Mouse (Mus musculus): ENCODE measurements around the gene Anapc15. TPM values are rescaled to one million over a fixed set of nuclear protein-coding genes. Genes with fewer than 3 reads are reported as not detected.
"Not testable (repeated sequence)": the region's sequence is repeated elsewhere in the genome, so short reads cannot be mapped to it uniquely, and the experiment has no call there.

The Anapc15 gene
- polyA plus RNA-seq, 1 experiment from 2014 or later = 97.6 TPM

- WGBS = 64% methylated on average over 3 of the region's 3 CpGs
- Histone ChIP-seq H3K27me3 (ENCODE audit: control insufficient read depth, insufficient read depth, low read length) (no peaks in the 10 kb centered on the region), H3K4me3 (ENCODE audit: low read depth, low read length) (no peak overlapping the region), H3K4me2 (ENCODE audit: low read depth, severe bottlenecking) (no peak overlapping the region), H3K36me3 (ENCODE audit: control insufficient read depth, insufficient read depth, low read length) (peaks cover 16% of the 10 kb centered on the region), H3K27ac (replicated peaks; ENCODE audit: low read depth, low read length) (no peak overlapping the region), H3K4me1 (ENCODE audit: control insufficient read depth, insufficient read depth, low read length) (no peaks in the 10 kb centered on the region; the same call in 1 of the 2 replicates), H3K9me3 (ENCODE audit: control insufficient read depth, low read length) (no peaks in the 10 kb centered on the region), H3K9ac (ENCODE audit: low read length) (no peak overlapping the region)
- no peak for ATAC-seq (ENCODE audit: insufficient number of reproducible peaks, low FRiP score, low TSS enrichment, low read depth)
- DNase-seq (ENCODE audit: low spot score) = no peak
These were observed 48.5 kb downstream of the Anapc15 start for GRCm38 (mm10) chr7:101911982-101912381.

GRCm38 (mm10) chr7:101918071-101918470 is 54.6 kb downstream of the Anapc15 start:
- Histone ChIP-seq H3K9me3 (ENCODE audit: control insufficient read depth, low read length) (no peaks in the 10 kb centered on the region), H3K27me3 (ENCODE audit: control insufficient read depth, insufficient read depth, low read length) (no peaks in the 10 kb centered on the region), H3K4me3 (ENCODE audit: low read depth, low read length) (no peak overlapping the region), H3K27ac (replicated peaks; ENCODE audit: low read depth, low read length) (no peak overlapping the region), H3K36me3 (ENCODE audit: control insufficient read depth, insufficient read depth, low read length) (peaks cover 2% of the 10 kb centered on the region), H3K9ac (ENCODE audit: low read length) (no peak overlapping the region), H3K4me1 (ENCODE audit: control insufficient read depth, insufficient read depth, low read length) (no peaks in the 10 kb centered on the region), H3K4me2 (ENCODE audit: low read depth, severe bottlenecking) (no peak overlapping the region)
- WGBS = 23% methylated on average over 1 of the region's 1 CpGs
- peak; percentile 68; the same call in 1 of the 2 replicates for ATAC-seq (ENCODE audit: insufficient number of reproducible peaks, low FRiP score, low TSS enrichment, low read depth)
- peak; percentile 84 for DNase-seq (ENCODE audit: low spot score)

GRCm38 (mm10) chr7:101925892-101926291 is 62.4 kb downstream of the Anapc15 start:
- not testable (repeated sequence) for H3K4me3 ChIP-seq (ENCODE audit: low read depth, low read length); H3K36me3 ChIP-seq (ENCODE audit: control insufficient read depth, insufficient read depth, low read length); H3K27me3 ChIP-seq (ENCODE audit: control insufficient read depth, insufficient read depth, low read length); H3K9me3 ChIP-seq (ENCODE audit: control insufficient read depth, low read length); DNase-seq (ENCODE audit: low spot score); ATAC-seq (ENCODE audit: insufficient number of reproducible peaks, low FRiP score, low TSS enrichment, low read depth); H3K9ac ChIP-seq (ENCODE audit: low read length); H3K4me2 ChIP-seq (ENCODE audit: low read depth, severe bottlenecking); H3K27ac ChIP-seq (replicated peaks; ENCODE audit: low read depth, low read length); H3K4me1 ChIP-seq (ENCODE audit: control insufficient read depth, insufficient read depth, low read length)

DNA sequence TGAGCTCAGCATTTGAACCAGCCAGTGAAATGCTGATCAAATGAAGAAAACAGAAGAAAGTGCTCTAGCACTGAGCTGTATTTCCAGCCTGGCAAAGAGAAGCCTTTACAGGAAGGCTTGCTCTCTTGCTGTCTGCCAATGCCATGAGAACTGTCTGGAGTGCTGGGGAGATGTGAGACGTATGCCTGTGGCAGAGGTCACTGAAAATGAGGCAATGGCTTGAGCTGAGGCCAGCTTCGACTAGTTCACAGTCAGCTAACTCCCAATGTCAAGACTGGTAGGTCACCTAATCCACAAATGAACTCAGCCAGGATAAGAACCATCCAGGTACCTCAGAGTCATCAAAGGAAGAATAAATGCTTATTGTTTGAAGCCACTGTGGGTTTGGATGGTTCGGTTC is 64.6 kb downstream of the Anapc15 start:
- no peak overlapping the region for H3K9ac ChIP-seq (ENCODE audit: low read length)
- no peaks in the 10 kb centered on the region for H3K36me3 ChIP-seq (ENCODE audit: control insufficient read depth, insufficient read depth, low read length)
- H3K27me3 ChIP-seq (ENCODE audit: control insufficient read depth, insufficient read depth, low read length) = no peaks in the 10 kb centered on the region
- DNase-seq (ENCODE audit: low spot score) = no peak
- no peak overlapping the region for H3K27ac ChIP-seq (replicated peaks; ENCODE audit: low read depth, low read length)
- no peak for ATAC-seq (ENCODE audit: insufficient number of reproducible peaks, low FRiP score, low TSS enrichment, low read depth)
- WGBS = 95% methylated on average over 3 of the region's 3 CpGs
- H3K4me3 ChIP-seq (ENCODE audit: low read depth, low read length) = no peak overlapping the region
- no peaks in the 10 kb centered on the region for H3K4me1 ChIP-seq (ENCODE audit: control insufficient read depth, insufficient read depth, low read length)
- no peaks in the 10 kb centered on the region for H3K9me3 ChIP-seq (ENCODE audit: control insufficient read depth, low read length)
- H3K4me2 ChIP-seq (ENCODE audit: low read depth, severe bottlenecking) = no peak overlapping the region

- H3K4me3 ChIP-seq (ENCODE audit: low read depth, low read length) = peak overlapping the region; percentile 68; the same call in 1 of the 2 replicates
- no peak overlapping the region; the same call in 1 of the 2 replicates for H3K4me2 ChIP-seq (ENCODE audit: low read depth, severe bottlenecking)
- H3K27me3 ChIP-seq (ENCODE audit: control insufficient read depth, insufficient read depth, low read length) = no peaks in the 10 kb centered on the region
- H3K36me3 ChIP-seq (ENCODE audit: control insufficient read depth, insufficient read depth, low read length) = no peaks in the 10 kb centered on the region
- no peak overlapping the region for H3K9ac ChIP-seq (ENCODE audit: low read length)
- no peaks in the 10 kb centered on the region; the same call in 1 of the 2 replicates for H3K4me1 ChIP-seq (ENCODE audit: control insufficient read depth, insufficient read depth, low read length)
- no peak overlapping the region for H3K27ac ChIP-seq (replicated peaks; ENCODE audit: low read depth, low read length)
- ATAC-seq (ENCODE audit: insufficient number of reproducible peaks, low FRiP score, low TSS enrichment, low read depth) (no peak), DNase-seq (ENCODE audit: low spot score) (no peak)
- 86% methylated on average over 1 of the region's 1 CpGs for WGBS
- H3K9me3 ChIP-seq (ENCODE audit: control insufficient read depth, low read length) = no peaks in the 10 kb centered on the region
These were observed 69.0 kb downstream of the Anapc15 start for GRCm38 (mm10) chr7:101932551-101932950.

DNA sequence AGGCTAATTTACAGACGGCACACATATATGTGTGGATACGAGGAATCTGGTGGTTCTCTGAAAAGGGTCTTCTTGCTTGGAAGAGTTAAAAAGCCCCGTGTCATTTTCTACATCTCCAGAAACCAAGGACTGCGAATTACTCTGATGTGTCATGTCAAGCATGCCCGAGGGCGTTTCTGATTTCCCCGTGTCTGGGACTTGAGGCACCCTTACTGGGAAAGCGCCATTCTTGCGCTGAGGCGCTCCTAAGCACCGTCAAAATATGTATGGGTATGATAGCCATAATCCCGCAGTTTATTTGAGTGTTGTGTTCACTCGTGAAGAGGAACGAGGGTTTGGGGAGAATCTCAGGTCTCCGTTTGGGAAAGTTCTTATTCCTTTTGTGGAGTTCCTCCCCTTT is 69.8 kb downstream of the Anapc15 start:
- DNase-seq (ENCODE audit: low spot score) (no peak), ATAC-seq (ENCODE audit: insufficient number of reproducible peaks, low FRiP score, low TSS enrichment, low read depth) (peak; percentile 15; the same call in 1 of the 2 replicates)
- H3K27me3 ChIP-seq (ENCODE audit: control insufficient read depth, insufficient read depth, low read length) = no peaks in the 10 kb centered on the region
- H3K36me3 ChIP-seq (ENCODE audit: control insufficient read depth, insufficient read depth, low read length) = no peaks in the 10 kb centered on the region; the same call in 1 of the 2 replicates
- H3K9ac ChIP-seq (ENCODE audit: low read length) = peak overlapping the region; percentile 66
- H3K27ac ChIP-seq (replicated peaks; ENCODE audit: low read depth, low read length) = no peak overlapping the region
- H3K4me1 ChIP-seq (ENCODE audit: control insufficient read depth, insufficient read depth, low read length) = no peaks in the 10 kb centered on the region; the same call in 1 of the 2 replicates
- 8% methylated on average over 15 of the region's 15 CpGs for WGBS
- peak overlapping the region; percentile 68 for H3K4me3 ChIP-seq (ENCODE audit: low read depth, low read length)
- peak overlapping the region; percentile 57 for H3K4me2 ChIP-seq (ENCODE audit: low read depth, severe bottlenecking)
- no peaks in the 10 kb centered on the region for H3K9me3 ChIP-seq (ENCODE audit: control insufficient read depth, low read length)

DNA sequence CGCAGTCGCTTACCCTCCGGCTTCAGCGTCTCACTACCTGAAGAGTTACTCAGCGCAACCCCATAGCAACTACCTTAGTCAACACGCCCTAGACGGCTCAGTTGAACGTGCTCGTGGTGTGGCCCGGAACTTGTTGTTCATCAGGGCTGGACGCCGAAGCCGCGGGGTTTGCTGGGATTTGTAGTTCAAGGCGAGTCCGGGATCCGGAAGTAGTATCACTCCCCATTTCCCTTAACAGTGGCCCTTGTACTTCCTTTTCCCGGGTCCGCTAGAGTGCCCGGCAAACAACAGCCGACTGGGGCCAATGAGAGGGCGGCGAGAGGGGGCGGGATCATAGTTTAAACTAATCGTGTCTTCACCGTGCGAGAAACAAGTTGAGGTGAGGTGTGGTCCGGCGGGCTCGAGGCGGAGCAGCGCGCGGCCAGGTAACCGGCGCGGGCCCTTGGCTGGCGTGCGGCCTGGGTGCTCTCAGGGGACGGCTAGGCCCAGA is 70.3 kb downstream of the Anapc15 start, which contains the start of the genes Lrrc51 and Numa1:
Gene Lrrc51 (minus strand): TSS at position 145 of the 490 bp plus-strand sequence.
Gene Numa1 (plus strand): TSS at position 361 of the 490 bp plus-strand sequence.
- Histone ChIP-seq H3K9ac (ENCODE audit: low read length) (peak within 1 kb of the TSS; percentile 77), H3K4me3 (ENCODE audit: low read depth, low read length) (peak within 1 kb of the TSS; percentile 68), H3K36me3 (ENCODE audit: control insufficient read depth, insufficient read depth, low read length) (no peaks in the 10 kb centered on the region; the same call in 1 of the 2 replicates), H3K4me2 (ENCODE audit: low read depth, severe bottlenecking) (peak within 1 kb of the TSS; percentile 57), H3K9me3 (ENCODE audit: control insufficient read depth, low read length) (no peaks in the 10 kb centered on the region), H3K27me3 (ENCODE audit: control insufficient read depth, insufficient read depth, low read length) (no peaks in the 10 kb centered on the region), H3K4me1 (ENCODE audit: control insufficient read depth, insufficient read depth, low read length) (no peaks in the 10 kb centered on the region; the same call in 1 of the 2 replicates), H3K27ac (replicated peaks; ENCODE audit: low read depth, low read length) (peak within 1 kb of the TSS; percentile 38; the same call in 1 of the 2 replicates)
- ATAC-seq (ENCODE audit: insufficient number of reproducible peaks, low FRiP score, low TSS enrichment, low read depth) = peak; percentile 98
- WGBS = under 1% methylated on average over 40 of the region's 40 CpGs
- peak; percentile 98 for DNase-seq (ENCODE audit: low spot score)

GRCm38 (mm10) chr7:101935957-101936356 is 72.4 kb downstream of the Anapc15 start:
- Histone ChIP-seq H3K4me3 (ENCODE audit: low read depth, low read length) (no peak overlapping the region), H3K4me2 (ENCODE audit: low read depth, severe bottlenecking) (no peak overlapping the region), H3K9ac (ENCODE audit: low read length) (no peak overlapping the region), H3K27ac (replicated peaks; ENCODE audit: low read depth, low read length) (no peak overlapping the region), H3K9me3 (ENCODE audit: control insufficient read depth, low read length) (no peaks in the 10 kb centered on the region), H3K4me1 (ENCODE audit: control insufficient read depth, insufficient read depth, low read length) (no peaks in the 10 kb centered on the region; the same call in 1 of the 2 replicates), H3K36me3 (ENCODE audit: control insufficient read depth, insufficient read depth, low read length) (peaks cover 2% of the 10 kb centered on the region; the same call in 1 of the 2 replicates), H3K27me3 (ENCODE audit: control insufficient read depth, insufficient read depth, low read length) (no peaks in the 10 kb centered on the region)
- no peak for ATAC-seq (ENCODE audit: insufficient number of reproducible peaks, low FRiP score, low TSS enrichment, low read depth)
- WGBS = 96% methylated on average over 4 of the region's 4 CpGs
- no peak for DNase-seq (ENCODE audit: low spot score)

Measured in limb, embryonic 11.5 days (tissue).